Mouse (Mus musculus): ENCODE data around the gene Mettl25.

GRCm38 (mm10) chr10:105713222-105713621, 128.0 kb downstream of the Mettl25 start:
- TF ChIP-seq POLR2A (IDR thresholded peaks at IDR 0.05; ENCODE audit: insufficient read length, low read depth) = no peak
- TF ChIP-seq REST (IDR thresholded peaks at IDR 0.05; ENCODE audit: insufficient read depth, insufficient read length) = no peak
- TF ChIP-seq MYOG (IDR thresholded peaks at IDR 0.05; ENCODE audit: control insufficient read depth in 1 of 3, insufficient read depth in 1 of 3, insufficient read length in 2 of 3, low read depth in 2 of 3) = no peak
- no peak for TF ChIP-seq MYOD1 (IDR thresholded peaks at IDR 0.05; ENCODE audit: control insufficient read depth in 1 of 3, insufficient read length in 2 of 3, low read depth in 2 of 3)
